Mouse (Mus musculus) frontal cortex, adult 2 months (tissue): ENCODE data around the gene Pgm1. TPM values are rescaled to one million over a fixed set of nuclear protein-coding genes. Genes with fewer than 3 reads are reported as not detected.

Experiments used
- DNase-seq, 2 experiments: peaks; one replicate each; pipeline ENCODE4 v3.0.0; 2022; ENCODE audit warnings: low spot score in 1 of 2; ENCODE audit errors: extremely low spot score in 1 of 2
- polyA plus RNA-seq: library from polyadenylated mRNA; depleted of rRNA; stranded (reverse); fragments of >200 nt; gene quantifications from 2 replicates; pipeline ENCODE4 v1.2.3, GENCODE M21; 2012; rRNA removed

Pgm1 gene
- polyA plus RNA-seq, 1 experiment = 64.6 TPM

- no peak for DNase-seq
These were observed 80.0 kb downstream of the Pgm1 start for GRCm38 (mm10) chr4:100009211-100009678.

- no peak for DNase-seq
These were observed 81.7 kb downstream of the Pgm1 start for GRCm38 (mm10) chr4:100010916-100011315.

GRCm38 (mm10) chr4:100011563-100011962, 82.3 kb downstream of the Pgm1 start:
- no peak for DNase-seq

GRCm38 (mm10) chr4:100012361-100013035, 83.3 kb downstream of the Pgm1 start:
- no peak for DNase-seq

- DNase-seq = no peak
These were observed 98.6 kb downstream of the Pgm1 start for GRCm38 (mm10) chr4:100027773-100028172.

- peak; percentile 17 to 90 for DNase-seq
These were observed 99.4 kb downstream of the Pgm1 start for GRCm38 (mm10) chr4:100028641-100029040.

GRCm38 (mm10) chr4:100031270-100031669, 102.1 kb downstream of the Pgm1 start:
- no peak for DNase-seq

GRCm38 (mm10) chr4:100032608-100033007, 103.4 kb downstream of the Pgm1 start:
- no peak for DNase-seq

- no peak for DNase-seq
These were observed 104.7 kb downstream of the Pgm1 start for GRCm38 (mm10) chr4:100033944-100034343.

GRCm38 (mm10) chr4:100034971-100035370, 105.8 kb downstream of the Pgm1 start:
- DNase-seq = no peak

GRCm38 (mm10) chr4:100035919-100036554, 106.8 kb downstream of the Pgm1 start:
- DNase-seq = no peak

Other genes starting within 250 kb of the Pgm1 start
- gene Alg6, start 213.8 kb upstream of the Pgm1 start, polyA plus RNA-seq = 12.6 and 13.3 TPM in 2 replicates
- gene Efcab7, start 100.2 kb upstream of the Pgm1 start, polyA plus RNA-seq = 5.4 and 7.8 TPM in 2 replicates
- gene Itgb3bp, start 399 bp downstream of the Pgm1 start, polyA plus RNA-seq = 3.8 and 4.9 TPM in 2 replicates
- 0.78 and 0.98 TPM in 2 replicates for gene Ror1, start 166.4 kb downstream of the Pgm1 start, polyA plus RNA-seq